Mouse (Mus musculus) gastrocnemius, adult 18-20 months (tissue): ENCODE measurements at regions not wholly inside any gene's neighbourhood (a gene's known extent, or its start where the extent isn't known, plus 50 kb on each side); places are given as distances from the start of the nearest gene placed in this dataset.

Experiments used
- DNase-seq: peaks from one replicate; pipeline ENCODE4 v3.0.0; 2021; ENCODE audit warnings: low spot score

GRCm38 (mm10) chr3:131799774-131800173 is 235.2 kb downstream of the Papss1 start:
- DNase-seq, result no peak

DNA sequence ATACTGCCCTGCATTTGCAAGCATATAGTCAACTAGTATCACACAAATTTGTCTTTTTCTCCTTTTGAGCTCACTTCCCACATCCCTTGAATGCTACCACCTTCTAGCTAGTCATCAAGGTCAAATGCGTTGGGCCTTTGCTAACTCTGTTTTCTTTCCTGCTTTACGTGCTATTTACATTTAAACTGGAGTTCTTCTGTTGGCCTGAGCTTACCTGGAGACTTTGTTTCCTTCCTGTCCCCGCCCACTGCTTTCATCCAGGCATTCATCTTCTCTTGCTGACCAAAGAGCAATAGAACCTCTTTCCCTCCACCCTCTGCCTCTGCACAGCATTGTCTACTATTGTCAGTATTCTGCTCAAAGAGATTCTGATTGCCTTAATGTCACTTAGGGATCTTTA is 237.0 kb downstream of the Papss1 start:
- DNase-seq, result no peak

DNA sequence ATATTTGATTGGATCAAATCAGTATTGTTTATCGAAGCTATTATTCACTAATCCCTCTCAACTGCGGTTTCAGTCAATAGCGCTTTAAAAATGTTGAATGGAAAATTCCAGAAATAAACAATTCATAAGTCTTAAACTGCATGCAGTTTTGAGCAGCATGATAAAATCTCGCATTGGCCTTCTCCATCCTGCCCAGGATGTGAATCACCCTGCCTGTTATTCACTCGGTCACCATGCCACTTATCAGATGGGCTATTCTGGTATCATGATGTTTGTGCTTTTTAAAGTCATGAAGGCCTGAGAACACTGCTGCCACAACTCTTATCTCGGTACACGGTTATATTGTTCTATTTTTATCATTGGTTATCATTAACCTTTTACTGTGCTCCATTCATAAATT is 238.3 kb downstream of the Papss1 start:
- DNase-seq, result no peak

- no peak for DNase-seq
Observed at GRCm38 (mm10) chr3:131808127-131808526, 243.6 kb downstream of the Papss1 start.

GRCm38 (mm10) chr3:131812968-131813367 is 248.4 kb downstream of the Papss1 start:
- DNase-seq, result no peak

GRCm38 (mm10) chr3:131818806-131819205 is 254.2 kb downstream of the Papss1 start:
- DNase-seq, result no peak

DNA sequence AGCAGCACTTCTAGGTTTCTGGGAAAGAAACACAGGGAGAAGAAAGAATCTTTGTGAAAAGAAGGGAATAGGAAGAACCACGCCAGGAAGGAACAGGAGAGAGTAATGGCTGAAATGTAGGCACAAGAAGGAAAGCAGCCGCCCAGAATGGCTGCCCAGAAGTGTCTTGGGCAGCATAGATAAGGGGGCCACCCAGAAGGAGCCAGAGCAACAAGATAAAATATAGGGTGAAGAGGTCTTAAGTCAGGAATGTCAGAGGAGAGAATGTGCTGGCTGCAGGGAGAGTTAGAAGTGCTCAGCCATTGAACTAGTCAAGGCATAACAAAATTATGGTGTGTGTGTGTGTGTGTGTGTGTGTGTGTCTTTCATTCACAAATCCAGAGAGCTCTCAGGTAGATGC is 227.7 kb upstream of the Dkk2 start:
- DNase-seq, result no peak

GRCm38 (mm10) chr3:131859083-131859482 is 226.0 kb upstream of the Dkk2 start:
- DNase-seq, result no peak

GRCm38 (mm10) chr3:131865106-131865505 is 220.0 kb upstream of the Dkk2 start:
- no peak for DNase-seq

- no peak for DNase-seq
Observed at GRCm38 (mm10) chr3:131867266-131867665, 217.8 kb upstream of the Dkk2 start.

DNA sequence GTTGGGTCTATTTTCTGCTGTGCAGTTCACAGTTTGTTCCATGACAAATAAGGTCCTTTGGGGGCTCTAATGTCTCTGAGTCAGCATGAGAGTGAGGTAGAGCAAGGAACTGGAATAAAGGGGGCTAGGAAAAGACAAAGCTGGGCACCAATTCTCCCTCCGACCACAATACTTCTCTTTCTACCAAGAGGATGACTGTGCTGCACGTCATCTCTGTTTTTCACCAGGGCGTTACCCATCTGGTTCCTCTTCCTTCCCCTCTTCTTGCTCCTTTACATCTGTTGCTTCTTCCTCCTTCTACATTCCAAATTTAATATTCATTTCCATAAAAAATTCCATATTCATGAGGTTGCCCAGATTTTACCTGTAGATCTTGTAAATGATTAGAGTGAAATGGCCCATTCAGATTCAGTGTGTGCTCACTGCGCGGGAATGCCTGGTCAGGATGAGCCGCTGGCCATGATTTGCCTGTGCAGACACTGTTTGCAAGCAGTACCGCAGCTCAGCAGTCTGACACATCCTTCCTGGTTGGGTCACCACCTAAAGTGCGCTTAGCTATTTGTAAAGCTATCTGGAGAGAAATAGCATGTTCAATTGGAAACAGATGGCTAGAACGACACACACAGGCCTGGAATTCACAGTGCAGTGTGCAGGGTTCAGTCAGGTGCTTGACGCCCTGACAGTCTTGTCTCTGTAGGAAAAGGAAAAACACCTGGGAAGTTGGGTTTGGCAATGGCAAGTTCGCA is 216.7 kb upstream of the Dkk2 start:
- DNase-seq, result no peak

DNA sequence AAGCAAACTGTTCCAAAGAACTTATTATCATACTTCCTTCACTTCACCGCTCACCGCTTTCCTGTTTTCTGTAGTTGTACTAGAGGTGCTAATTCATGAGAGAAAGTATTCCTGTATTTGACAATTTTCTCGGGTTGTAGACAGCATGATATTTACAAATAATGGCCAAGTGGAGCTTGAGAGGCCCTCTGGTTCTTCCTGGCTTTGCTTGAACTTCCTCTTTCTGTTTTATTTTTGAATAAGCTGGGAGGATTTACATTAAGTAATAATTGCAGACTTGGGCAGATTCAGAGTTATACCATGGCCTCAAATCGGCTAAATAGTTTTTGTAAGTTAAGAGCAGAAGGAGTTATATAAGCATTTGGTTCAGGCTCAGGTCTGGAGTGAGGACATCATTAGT is 215.8 kb upstream of the Dkk2 start:
- DNase-seq, result no peak

GRCm38 (mm10) chr3:131882667-131883066 is 202.4 kb upstream of the Dkk2 start:
- no peak for DNase-seq

DNA sequence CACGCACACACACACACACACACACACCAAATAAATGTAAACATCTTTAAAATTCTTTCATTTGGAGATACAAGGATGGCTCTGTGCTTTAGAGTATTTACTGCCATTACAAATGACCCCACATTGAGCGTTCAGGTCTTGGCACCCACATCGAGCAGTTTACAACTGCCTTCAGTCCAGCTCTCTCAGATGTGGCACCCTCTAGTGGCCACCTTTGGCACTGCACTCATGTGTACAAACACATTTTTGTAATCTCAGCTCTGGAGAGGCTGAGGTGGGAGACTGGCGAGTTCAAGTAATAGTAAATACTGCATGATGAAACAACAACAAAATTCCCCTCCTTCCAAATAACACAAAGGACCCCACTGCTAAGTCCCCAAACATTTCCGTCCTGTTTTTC is 198.6 kb upstream of the Dkk2 start:
- DNase-seq, result no peak

DNA sequence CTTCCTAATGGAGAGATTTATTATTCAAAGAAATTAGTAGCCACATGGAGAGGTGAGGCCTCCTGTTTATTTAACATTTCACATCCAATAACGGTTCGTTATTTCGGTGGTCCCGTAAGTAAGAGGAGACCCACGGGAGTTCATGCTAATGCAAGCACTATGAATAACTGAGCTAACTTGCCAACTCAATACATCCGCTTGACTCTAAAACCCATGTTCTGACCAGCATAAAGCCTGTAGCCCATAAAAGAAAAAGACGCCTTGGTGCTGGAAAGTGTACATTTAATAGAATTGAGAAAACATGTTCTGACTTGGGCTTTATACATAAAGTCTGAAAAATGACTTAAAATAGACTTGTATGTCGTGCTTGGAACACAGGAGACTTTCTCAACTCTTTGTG is 198.1 kb upstream of the Dkk2 start:
- no peak for DNase-seq

- DNase-seq, result no peak
Observed at GRCm38 (mm10) chr3:131887670-131888069, 197.4 kb upstream of the Dkk2 start.

DNA sequence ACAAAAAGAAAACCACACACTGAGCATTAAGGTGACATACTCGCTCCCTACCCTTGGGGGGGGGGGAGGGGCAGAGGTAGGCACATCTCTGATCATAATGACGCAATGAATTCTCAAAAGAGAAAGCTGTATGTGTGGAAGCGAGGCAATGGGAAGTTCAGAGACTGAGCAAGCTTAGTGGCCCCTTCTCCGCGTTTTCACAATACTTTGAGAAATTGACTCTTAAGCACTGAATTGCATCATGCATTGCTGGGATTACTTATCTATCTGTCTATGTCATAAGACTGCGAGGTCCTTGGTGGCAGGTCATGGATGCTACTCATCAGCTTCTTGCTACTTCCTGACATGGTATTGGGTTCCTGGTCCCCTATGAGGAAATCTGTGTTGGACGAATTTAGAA is 193.2 kb upstream of the Dkk2 start:
- DNase-seq, result no peak

DNA sequence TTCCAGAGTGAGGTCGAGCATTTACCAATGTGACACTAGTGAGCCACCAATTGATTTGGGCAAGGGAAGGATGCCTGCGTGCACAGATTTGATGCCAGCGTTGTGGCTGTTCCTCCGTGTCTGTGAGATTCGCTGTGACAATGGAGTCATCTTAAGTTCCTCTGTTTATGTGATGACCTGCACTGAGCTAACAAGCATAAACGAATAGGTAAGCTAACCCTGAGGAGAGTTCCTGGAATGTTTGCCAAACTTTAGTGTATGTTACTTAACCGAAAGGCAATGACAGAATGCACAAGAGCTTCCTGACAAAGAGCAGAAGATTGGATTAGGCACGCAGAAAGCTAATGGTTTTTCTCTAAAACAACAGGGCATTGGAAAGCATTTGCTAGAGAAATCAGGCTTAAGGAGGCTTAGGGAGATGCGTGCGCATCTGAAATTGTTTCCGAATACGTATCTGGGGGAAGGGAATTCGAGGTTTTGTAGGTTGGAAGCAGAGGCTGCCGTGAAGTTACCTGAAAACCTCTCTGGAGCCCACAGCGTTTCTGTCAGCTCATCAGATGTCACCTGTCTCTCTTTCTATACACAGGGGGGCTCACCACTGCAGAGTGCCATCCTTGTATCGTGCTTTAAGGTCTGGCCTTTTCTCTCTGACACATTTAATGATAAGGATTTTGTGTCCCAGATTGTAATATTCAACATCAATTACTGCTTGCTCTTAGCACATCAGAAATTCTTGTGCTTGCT is 191.9 kb upstream of the Dkk2 start:
- DNase-seq, result no peak

DNA sequence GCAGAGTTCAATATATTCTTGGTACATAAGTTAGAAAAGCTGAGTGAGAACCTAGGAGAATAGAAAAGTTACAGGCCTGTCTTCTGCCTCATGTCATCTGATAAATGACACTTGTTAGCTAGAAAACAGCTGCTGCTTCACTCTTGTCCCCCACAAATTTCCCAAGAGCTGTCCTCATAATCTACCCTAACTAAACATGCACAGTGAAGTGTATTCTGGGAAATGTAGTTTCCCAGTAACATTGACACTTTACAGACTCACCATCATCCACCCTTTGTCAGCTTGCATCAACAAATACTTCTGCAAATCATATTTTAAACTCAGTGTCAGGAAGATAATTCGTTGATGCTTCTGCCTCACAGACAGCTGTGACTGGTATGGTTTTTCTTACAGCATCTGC is 190.0 kb upstream of the Dkk2 start:
- no peak for DNase-seq

DNA sequence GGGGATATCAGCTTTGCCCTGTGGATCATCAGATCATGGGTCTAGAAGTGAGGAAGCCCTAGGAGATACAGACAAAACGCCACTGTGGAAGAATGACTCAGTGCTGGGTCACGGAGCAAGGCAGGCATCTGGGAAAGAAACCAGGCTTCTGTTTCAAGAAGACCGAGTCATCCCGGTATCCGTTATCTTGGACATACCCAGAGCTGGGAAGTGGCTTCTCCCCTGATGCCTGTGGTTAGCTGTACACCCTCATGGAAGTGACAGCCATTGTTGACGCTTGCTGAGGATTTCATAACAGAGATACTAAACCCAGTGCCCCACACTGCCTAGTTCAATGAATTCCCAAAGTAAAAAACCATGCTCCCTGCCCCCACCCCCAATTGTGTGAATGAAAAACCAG is 171.6 kb upstream of the Dkk2 start:
- no peak for DNase-seq

- DNase-seq, result no peak
Observed at GRCm38 (mm10) chr3:131914372-131914771, 170.7 kb upstream of the Dkk2 start.

DNA sequence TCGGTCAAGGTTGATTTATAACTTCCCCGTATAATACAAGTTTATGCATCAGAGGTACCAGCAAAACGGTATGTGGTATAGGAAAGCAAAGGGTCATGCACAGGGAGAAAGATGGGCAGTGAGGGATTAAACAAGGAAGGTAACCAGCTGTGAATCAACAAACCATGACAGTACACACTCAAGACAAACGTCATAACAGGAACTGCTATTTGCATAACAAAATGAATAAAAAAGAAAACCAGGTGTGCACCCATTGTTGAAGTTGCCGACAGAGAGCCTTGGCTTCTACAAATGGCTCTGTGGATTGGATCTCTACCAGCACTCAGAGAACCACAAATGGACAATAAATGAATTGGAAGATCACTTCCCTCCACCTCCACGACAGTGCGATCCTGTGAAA is 170.1 kb upstream of the Dkk2 start:
- DNase-seq, result no peak
